Mouse (Mus musculus) gastrocnemius, adult 8-10 months (tissue): Measurements from ENCODE around the gene Acsbg1. TPM values are rescaled to one million over a fixed set of nuclear protein-coding genes. Genes with fewer than 3 reads are reported as not detected.
"Not testable (repeated sequence)": the region's sequence is repeated elsewhere in the genome, so short reads cannot be mapped to it uniquely, and the experiment has no call there.

Experiments used
- DNase-seq, 2 experiments: peaks; one replicate each; pipeline ENCODE4 v3.0.0; 2022; ENCODE audit warnings: low spot score in 2 of 2
- total RNA-seq, 4 experiments: library from RNA; stranded (reverse); gene quantifications; 2 replicates each; pipeline ENCODE4 v1.2.4; 2022

The Acsbg1 gene
- total RNA-seq: under 1 TPM; 0.10 to 0.32 (median 0.24) TPM

GRCm38 (mm10) chr9:54661605-54662377 is at the start of gene Acsbg1:
Acsbg1 (minus strand) TSS chr9:54661870.
- DNase-seq: no peak

GRCm38 (mm10) chr9:54708085-54708484 is 46.4 kb upstream of the Acsbg1 start:
- no peak for DNase-seq

GRCm38 (mm10) chr9:54707288-54707999 is 45.8 kb upstream of the Acsbg1 start:
- no peak for DNase-seq

- no peak for DNase-seq
Measured at GRCm38 (mm10) chr9:54705561-54705960, 43.9 kb upstream of the Acsbg1 start.

GRCm38 (mm10) chr9:54704361-54704760 is 42.7 kb upstream of the Acsbg1 start:
- no peak for DNase-seq

- DNase-seq: no peak
Measured at GRCm38 (mm10) chr9:54702581-54702980, 40.9 kb upstream of the Acsbg1 start.

- no peak for DNase-seq
Measured at GRCm38 (mm10) chr9:54700746-54701145, 39.1 kb upstream of the Acsbg1 start.

- no peak for DNase-seq
Measured at GRCm38 (mm10) chr9:54700174-54700475, 38.5 kb upstream of the Acsbg1 start.

- DNase-seq: peak; percentile 63 to 68
Measured at GRCm38 (mm10) chr9:54699345-54700173, 37.9 kb upstream of the Acsbg1 start.

GRCm38 (mm10) chr9:54699087-54699344 is 37.3 kb upstream of the Acsbg1 start:
- no peak for DNase-seq

GRCm38 (mm10) chr9:54698318-54699086 is 36.8 kb upstream of the Acsbg1 start, which contains the start of gene Dnaja4:
Dnaja4 (plus strand) TSS chr9:54698873.
- no peak for DNase-seq

- not testable (repeated sequence) for DNase-seq
Measured at GRCm38 (mm10) chr9:54691241-54691805, 29.7 kb upstream of the Acsbg1 start.

- not testable (repeated sequence) for DNase-seq
Measured at GRCm38 (mm10) chr9:54690697-54691096, 29.0 kb upstream of the Acsbg1 start.

- no peak for DNase-seq
Measured at GRCm38 (mm10) chr9:54689446-54689845, 27.8 kb upstream of the Acsbg1 start.

- DNase-seq: no peak
Measured at GRCm38 (mm10) chr9:54687246-54688236, 25.9 kb upstream of the Acsbg1 start.

- no peak for DNase-seq
Measured at GRCm38 (mm10) chr9:54683814-54684605, 22.3 kb upstream of the Acsbg1 start.

GRCm38 (mm10) chr9:54682846-54683245 is 21.2 kb upstream of the Acsbg1 start:
- DNase-seq: no peak

GRCm38 (mm10) chr9:54676531-54676986 is 14.9 kb upstream of the Acsbg1 start:
- DNase-seq: peak; percentile 40 to 41

- DNase-seq: no peak
Measured at GRCm38 (mm10) chr9:54673887-54674286, 12.2 kb upstream of the Acsbg1 start.
